Mouse (Mus musculus) neural tube, embryonic 13.5 days (tissue): ENCODE measurements around the gene Cdc34b. TPM values are rescaled to one million over a fixed set of nuclear protein-coding genes. Genes with fewer than 3 reads are reported as not detected.

Source experiments
- ATAC-seq: fragments of 200-750 bp; cut with Nextera tagmentation; 2 replicates; pipeline ENCODE4 v1.8.0; 2017; ENCODE audit warnings: low read depth, mild to moderate bottlenecking, moderate TSS enrichment, moderate library complexity
- H3K27ac ChIP-seq: fragments of 300-500 bp; sonication (generic); replicated peaks from 2 replicates; pipeline ENCODE4 v1.5.1; 2015; ENCODE audit warnings: moderate library complexity, mild to moderate bottlenecking, inconsistent platforms
- H3K27me3 ChIP-seq: fragments of 300-500 bp; sonication (generic); 2 replicates; pipeline ENCODE4 v1.6.1; 2015; ENCODE audit warnings: mild to moderate bottlenecking, inconsistent platforms
- H3K36me3 ChIP-seq: fragments of 300-500 bp; sonication (generic); 2 replicates; pipeline ENCODE4 v1.6.1; 2015; ENCODE audit warnings: mild to moderate bottlenecking, inconsistent platforms
- H3K4me1 ChIP-seq: fragments of 300-500 bp; sonication (generic); replicated peaks from 2 replicates; pipeline ENCODE4 v1.6.1; 2015; ENCODE audit warnings: inconsistent platforms
- H3K4me2 ChIP-seq: fragments of 300-500 bp; sonication (generic); 2 replicates; pipeline ENCODE4 v1.6.1; 2015; ENCODE audit warnings: inconsistent platforms, mild to moderate bottlenecking, moderate library complexity
- H3K4me3 ChIP-seq: fragments of 300-500 bp; sonication (generic); 2 replicates; pipeline ENCODE4 v1.5.1; 2015; ENCODE audit warnings: mild to moderate bottlenecking, inconsistent platforms
- H3K9ac ChIP-seq: fragments of 300-500 bp; sonication (generic); 2 replicates; pipeline ENCODE4 v1.6.1; 2015; ENCODE audit warnings: moderate library complexity, mild to moderate bottlenecking, inconsistent platforms
- H3K9me3 ChIP-seq: fragments of 300-500 bp; sonication (generic); 2 replicates; pipeline ENCODE4 v1.6.1; 2016; ENCODE audit warnings: inconsistent platforms
- WGBS: fragments of 180-500 bp; shearing (Covaris S2); methylation state at CpG from one replicate; pipeline ENCODE4 v1.1.7; 2015; 5-methylcytosine and 5-hydroxymethylcytosine counted together
- polyA plus RNA-seq: library from polyadenylated mRNA; unstranded; fragments of >200 nt; fragmentation: Nextera tagmentation; extraction: Ambion mirVana; gene quantifications from 2 replicates; pipeline ENCODE4 v1.2.1, GENCODE M21; 2015

Gene Cdc34b
- polyA plus RNA-seq, 1 experiment from 2014 or later, result not detected

DNA sequence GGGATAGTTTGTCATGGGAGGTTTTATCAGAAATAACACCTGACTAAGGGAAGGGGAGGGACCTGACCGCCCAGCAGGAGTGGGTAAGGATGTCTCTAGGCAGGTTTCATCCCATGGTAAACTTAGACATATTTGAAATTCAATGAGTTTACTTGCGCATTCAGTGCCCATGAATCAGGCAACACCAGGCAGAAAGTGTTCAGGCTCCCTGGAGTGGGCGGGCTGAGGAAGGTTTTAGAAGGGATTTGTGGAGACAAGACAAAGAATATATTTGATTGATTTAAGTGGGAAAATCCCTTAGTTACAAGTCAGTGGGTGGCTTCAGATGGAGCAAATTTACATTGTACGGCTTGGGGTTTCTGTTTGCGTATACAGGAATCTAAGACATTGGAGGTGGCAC, 26.0 kb upstream of the Cdc34b start:
- Histone ChIP-seq H3K4me2 (no peak overlapping the region), H3K4me3 (no peak overlapping the region), H3K4me1 (no peaks in the 10 kb centered on the region; the same call in none of the 2 replicates), H3K9ac (no peak overlapping the region), H3K36me3 (no peaks in the 10 kb centered on the region), H3K27ac (no peak overlapping the region), H3K9me3 (no peaks in the 10 kb centered on the region), H3K27me3 (no peaks in the 10 kb centered on the region)
- no peak for ATAC-seq
- 59% methylated on average over 5 of the region's 5 CpGs for WGBS

DNA sequence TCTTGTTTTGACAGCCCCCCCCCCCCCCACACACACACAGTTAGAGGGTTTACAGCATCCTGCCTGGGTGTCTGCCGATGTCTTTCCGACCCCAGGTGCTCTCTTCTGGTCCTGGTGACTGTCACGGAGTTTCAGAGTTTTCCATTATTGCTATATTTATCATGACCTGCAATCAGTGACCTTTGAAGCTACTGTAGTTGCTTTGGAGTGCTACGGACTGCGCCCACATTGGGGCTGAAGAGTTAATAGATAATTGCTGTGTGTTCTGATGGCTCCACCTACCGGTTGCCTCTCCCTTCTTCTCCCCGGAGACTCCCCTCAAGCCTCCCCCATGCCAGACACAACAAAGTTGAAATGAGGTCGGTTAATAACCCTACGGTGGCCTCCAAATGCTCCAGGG, 24.8 kb upstream of the Cdc34b start:
- Histone ChIP-seq H3K4me2 (0 out of 2 replicates have a peak overlapping the region, but pooled peaks have one; percentile 14), H3K9me3 (no peaks in the 10 kb centered on the region), H3K27me3 (no peaks in the 10 kb centered on the region), H3K4me3 (no peak overlapping the region), H3K27ac (no peak overlapping the region), H3K36me3 (no peaks in the 10 kb centered on the region), H3K4me1 (no peaks in the 10 kb centered on the region; the same call in none of the 2 replicates), H3K9ac (no peak overlapping the region)
- 11% methylated on average over 9 of the region's 9 CpGs for WGBS
- ATAC-seq, result no peak

DNA sequence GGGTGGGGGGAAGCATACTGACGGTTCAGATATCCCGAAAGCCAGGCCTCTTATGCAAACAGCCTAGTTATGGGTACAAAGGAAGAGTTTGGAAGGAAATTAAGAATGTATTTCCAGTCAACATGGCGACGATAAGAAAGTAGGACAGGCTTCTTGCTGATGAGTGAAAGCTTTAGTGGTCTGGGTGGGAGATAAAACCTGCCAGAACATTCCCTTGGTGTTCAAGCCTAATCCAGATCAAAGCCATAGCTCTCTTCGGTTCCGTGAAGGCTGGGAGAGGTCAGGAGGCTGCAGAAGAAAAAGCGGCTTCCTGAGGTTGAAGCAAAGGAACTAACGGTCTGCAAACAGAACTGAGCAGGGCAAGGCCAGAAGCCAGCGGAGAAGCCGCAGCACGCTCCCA, 24.3 kb upstream of the Cdc34b start:
- no peaks in the 10 kb centered on the region; the same call in none of the 2 replicates for H3K4me1 ChIP-seq
- H3K4me3 ChIP-seq, result no peak overlapping the region
- H3K36me3 ChIP-seq, result no peaks in the 10 kb centered on the region
- H3K9me3 ChIP-seq, result no peaks in the 10 kb centered on the region
- 0 out of 2 replicates have a peak overlapping the region, but pooled peaks have one; percentile 3 for H3K27ac ChIP-seq
- no peak overlapping the region for H3K4me2 ChIP-seq
- WGBS, result 46% methylated on average over 11 of the region's 11 CpGs
- H3K27me3 ChIP-seq, result no peaks in the 10 kb centered on the region
- no peak for ATAC-seq
- no peak overlapping the region for H3K9ac ChIP-seq

DNA sequence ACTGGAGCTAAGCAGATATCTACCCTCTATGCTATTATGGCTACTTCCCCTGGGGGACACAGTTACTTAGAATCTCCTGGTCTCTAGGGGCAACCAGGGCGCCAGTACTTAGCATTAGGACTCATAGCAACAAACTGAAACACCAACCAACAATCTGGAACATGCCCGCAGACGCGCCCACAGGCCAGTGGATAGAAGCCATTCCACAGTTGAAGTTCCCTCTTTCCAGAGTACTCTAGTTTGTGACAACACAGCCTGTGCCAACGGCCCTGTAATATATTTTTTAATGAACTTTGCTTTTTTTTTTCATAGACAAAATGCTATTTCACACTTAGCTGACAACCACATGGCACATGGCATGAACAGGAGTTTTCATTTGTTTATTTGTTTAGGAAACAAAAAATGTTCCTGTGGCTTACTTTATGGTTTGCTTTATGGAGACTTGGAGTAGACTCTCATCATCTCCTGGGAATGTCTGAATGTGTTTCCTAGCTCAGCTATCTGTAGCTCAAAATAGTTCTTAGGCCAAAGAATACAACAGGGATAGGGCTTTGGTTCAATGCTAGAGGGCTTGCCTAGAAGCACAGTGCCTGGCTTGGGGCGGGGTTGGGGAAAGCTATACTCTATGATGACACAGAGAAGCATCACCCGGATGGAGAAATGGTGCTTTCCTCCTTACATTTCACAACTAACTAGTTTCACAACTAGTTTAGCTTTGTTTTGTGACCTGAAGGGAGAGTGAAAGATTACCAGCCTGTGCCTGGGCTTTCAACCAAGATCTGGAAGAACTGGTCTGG, 23.3 kb upstream of the Cdc34b start:
- no peak overlapping the region for H3K4me3 ChIP-seq
- no peaks in the 10 kb centered on the region for H3K36me3 ChIP-seq
- no peak for ATAC-seq
- no peaks in the 10 kb centered on the region for H3K9me3 ChIP-seq
- H3K27me3 ChIP-seq, result no peaks in the 10 kb centered on the region
- H3K4me1 ChIP-seq, result no peaks in the 10 kb centered on the region; the same call in none of the 2 replicates
- H3K4me2 ChIP-seq, result no peak overlapping the region
- H3K9ac ChIP-seq, result no peak overlapping the region
- H3K27ac ChIP-seq, result no peak overlapping the region
- WGBS, result 86% methylated on average over 7 of the region's 7 CpGs

DNA sequence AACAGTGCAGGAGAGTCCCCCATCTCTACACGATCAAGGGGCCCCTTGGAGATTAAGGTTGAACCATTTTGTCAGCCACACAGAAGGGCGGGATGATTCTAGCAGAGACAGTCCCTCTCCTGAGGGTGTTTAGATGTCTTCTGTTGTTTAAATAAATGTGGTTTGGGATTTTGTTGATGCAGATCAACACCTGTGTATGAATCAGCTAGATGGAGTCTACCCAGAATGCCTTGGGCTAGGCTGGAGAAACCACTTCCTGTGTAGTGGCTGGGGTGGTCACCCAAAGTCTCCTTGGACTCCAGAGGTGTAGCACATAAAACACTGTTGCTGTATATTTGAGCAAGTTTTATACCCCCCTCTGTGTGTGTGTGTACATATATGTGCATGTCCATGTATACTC, 22.4 kb upstream of the Cdc34b start:
- WGBS, result 83% methylated on average over 2 of the region's 2 CpGs
- Histone ChIP-seq H3K9me3 (no peaks in the 10 kb centered on the region), H3K4me1 (no peaks in the 10 kb centered on the region; the same call in none of the 2 replicates), H3K36me3 (no peaks in the 10 kb centered on the region), H3K9ac (no peak overlapping the region), H3K27ac (no peak overlapping the region), H3K4me2 (no peak overlapping the region), H3K27me3 (no peaks in the 10 kb centered on the region), H3K4me3 (no peak overlapping the region)
- ATAC-seq, result no peak

DNA sequence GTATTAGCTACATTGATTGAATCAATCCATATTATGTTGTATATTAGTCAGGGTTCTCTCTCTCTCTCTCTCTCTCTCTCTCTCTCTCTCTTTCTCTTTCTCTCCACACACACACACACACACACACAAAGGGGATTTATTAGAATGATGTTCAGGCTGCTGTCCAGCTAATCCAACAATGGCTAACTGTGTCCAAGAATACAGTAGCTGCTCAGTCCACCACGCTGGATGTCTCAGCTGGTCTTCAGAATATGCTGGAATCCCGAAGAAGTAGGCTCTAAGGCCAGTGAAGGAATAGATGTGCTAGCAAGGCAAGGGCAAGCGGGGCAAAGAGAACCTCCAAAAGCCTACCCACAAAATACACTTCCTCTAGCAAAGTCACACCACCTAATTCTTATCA, 14.3 kb upstream of the Cdc34b start:
- ATAC-seq, result no peak
- H3K4me2 ChIP-seq, result no peak overlapping the region
- no peaks in the 10 kb centered on the region for H3K36me3 ChIP-seq
- no peaks in the 10 kb centered on the region for H3K9me3 ChIP-seq
- H3K9ac ChIP-seq, result no peak overlapping the region
- no peaks in the 10 kb centered on the region for H3K27me3 ChIP-seq
- no peak overlapping the region for H3K27ac ChIP-seq
- H3K4me3 ChIP-seq, result no peak overlapping the region
- WGBS, result 88% methylated on average over 3 of the region's 3 CpGs
- H3K4me1 ChIP-seq, result 0 out of 2 replicates have a peak, but pooled peaks cover 5% of the 10 kb centered on the region

DNA sequence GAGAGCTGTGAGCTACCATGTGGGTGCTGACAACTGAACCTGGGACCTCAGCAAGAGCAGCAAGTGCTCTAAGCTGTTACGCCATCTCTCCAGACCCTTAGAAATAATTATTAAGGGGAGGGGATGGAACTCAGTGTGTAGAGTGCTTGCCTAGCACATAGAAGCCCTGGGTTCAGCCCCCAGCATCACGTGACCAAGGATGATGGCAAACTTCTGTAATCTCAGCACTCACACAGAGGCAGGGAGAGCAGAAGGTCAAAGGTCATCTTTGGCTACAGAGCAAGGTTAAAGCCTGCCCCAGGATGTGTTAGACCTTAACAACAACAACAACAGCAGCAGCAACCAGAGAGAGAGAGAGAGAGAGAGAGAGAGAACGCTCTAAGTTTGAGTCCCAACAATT, 13.0 kb upstream of the Cdc34b start:
- H3K9ac ChIP-seq, result no peak overlapping the region
- ATAC-seq, result no peak
- H3K9me3 ChIP-seq, result no peaks in the 10 kb centered on the region
- H3K4me1 ChIP-seq, result 0 out of 2 replicates have a peak, but pooled peaks cover 5% of the 10 kb centered on the region
- no peak overlapping the region for H3K4me3 ChIP-seq
- no peak overlapping the region for H3K27ac ChIP-seq
- H3K36me3 ChIP-seq, result no peaks in the 10 kb centered on the region
- no peak overlapping the region for H3K4me2 ChIP-seq
- WGBS, result 87% methylated on average over 3 of the region's 3 CpGs
- no peaks in the 10 kb centered on the region for H3K27me3 ChIP-seq

DNA sequence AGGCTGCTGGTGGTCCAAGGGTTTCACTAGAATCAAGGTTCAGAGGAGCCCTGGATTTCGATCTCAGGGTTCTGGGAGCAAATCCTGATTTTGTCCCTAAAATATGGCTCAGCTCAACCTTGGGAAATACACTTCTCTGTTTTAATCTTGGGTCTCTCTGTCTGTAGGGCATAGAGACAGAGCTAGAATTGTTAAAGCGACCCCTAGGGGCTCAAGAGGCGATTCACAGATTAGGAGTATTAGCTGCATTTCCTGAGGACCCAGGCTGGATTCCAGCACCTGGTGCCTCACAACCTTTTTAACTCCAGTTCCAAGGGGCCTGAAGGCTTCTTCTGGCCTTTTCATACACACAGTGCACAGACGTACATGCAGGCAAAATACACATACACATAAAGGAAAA, 12.0 kb upstream of the Cdc34b start:
- ATAC-seq, result no peak
- H3K4me3 ChIP-seq, result no peak overlapping the region
- H3K27ac ChIP-seq, result no peak overlapping the region
- H3K9me3 ChIP-seq, result no peaks in the 10 kb centered on the region
- 0 out of 2 replicates have a peak, but pooled peaks cover 5% of the 10 kb centered on the region for H3K4me1 ChIP-seq
- 38% methylated on average over 4 of the region's 4 CpGs for WGBS
- no peaks in the 10 kb centered on the region for H3K36me3 ChIP-seq
- H3K4me2 ChIP-seq, result no peak overlapping the region
- H3K27me3 ChIP-seq, result no peaks in the 10 kb centered on the region
- H3K9ac ChIP-seq, result no peak overlapping the region

DNA sequence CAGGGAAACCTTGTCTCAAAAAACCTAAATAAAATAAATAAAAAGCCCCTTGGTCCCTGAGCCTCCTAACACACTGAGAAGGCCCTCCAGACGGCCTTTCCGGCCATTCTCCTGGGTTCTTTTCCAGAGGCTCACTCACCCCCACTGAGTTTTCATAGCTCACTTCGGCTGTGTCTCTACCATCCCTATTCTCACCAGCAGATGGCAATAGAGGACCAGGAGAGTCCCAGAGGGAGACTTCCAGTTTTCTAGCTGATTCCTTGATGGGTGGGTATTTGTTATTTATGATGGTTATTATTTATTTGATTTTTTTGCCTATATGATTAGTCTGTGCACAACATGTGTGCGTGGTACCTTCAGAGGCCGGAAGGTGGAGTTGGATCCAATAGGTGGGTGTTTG, 11.3 kb upstream of the Cdc34b start:
- no peak overlapping the region for H3K4me3 ChIP-seq
- ATAC-seq, result no peak
- no peak overlapping the region for H3K4me2 ChIP-seq
- 32% methylated on average over 5 of the region's 5 CpGs for WGBS
- no peaks in the 10 kb centered on the region for H3K36me3 ChIP-seq
- no peaks in the 10 kb centered on the region for H3K27me3 ChIP-seq
- H3K4me1 ChIP-seq, result 0 out of 2 replicates have a peak, but pooled peaks cover 5% of the 10 kb centered on the region
- H3K9ac ChIP-seq, result no peak overlapping the region
- H3K9me3 ChIP-seq, result no peaks in the 10 kb centered on the region
- no peak overlapping the region for H3K27ac ChIP-seq

DNA sequence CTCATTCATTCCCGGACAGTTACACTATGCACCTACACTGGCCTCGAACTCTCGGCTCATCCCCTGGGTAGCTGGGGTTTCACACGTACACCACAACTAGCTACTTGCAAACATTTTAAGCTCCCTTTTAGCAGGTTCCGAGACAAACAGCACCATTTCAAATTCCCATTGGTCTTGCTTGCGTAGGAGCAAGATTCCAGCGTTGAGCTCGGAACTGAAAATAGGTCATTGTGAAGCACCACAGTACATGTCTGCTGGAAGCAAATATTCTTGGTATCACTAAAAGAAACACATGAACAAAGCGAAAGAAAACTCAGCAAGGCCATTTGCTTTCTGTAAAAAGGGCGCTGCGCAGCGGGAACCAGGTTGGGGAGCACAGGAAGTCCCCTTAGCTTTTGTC, 10.4 kb upstream of the Cdc34b start:
- ATAC-seq, result no peak
- Histone ChIP-seq H3K36me3 (no peaks in the 10 kb centered on the region), H3K4me2 (no peak overlapping the region), H3K9ac (no peak overlapping the region), H3K9me3 (no peaks in the 10 kb centered on the region), H3K4me3 (no peak overlapping the region), H3K27ac (no peak overlapping the region), H3K27me3 (no peaks in the 10 kb centered on the region), H3K4me1 (no peaks in the 10 kb centered on the region)
- 93% methylated on average over 12 of the region's 12 CpGs for WGBS

DNA sequence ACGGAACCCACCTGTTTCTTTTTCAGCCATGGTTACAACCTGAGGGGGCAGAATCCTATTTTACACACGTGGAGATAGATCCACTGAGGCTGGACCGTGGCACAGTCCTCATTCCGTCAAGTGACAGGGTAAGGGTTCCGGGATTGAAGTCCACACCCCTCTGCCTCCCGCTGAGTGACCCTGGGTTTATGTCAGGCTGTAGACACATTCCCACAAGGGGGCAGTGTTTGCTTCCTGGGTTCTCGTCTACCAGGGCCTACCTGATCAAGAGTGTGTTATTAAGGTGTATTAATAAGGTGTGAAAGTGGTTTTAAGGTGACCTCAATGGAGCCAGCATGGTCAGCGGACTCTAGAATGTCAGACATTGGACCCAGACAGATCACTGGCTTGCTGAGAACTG, 8.8 kb upstream of the Cdc34b start:
- Histone ChIP-seq H3K4me3 (no peak overlapping the region), H3K4me1 (no peaks in the 10 kb centered on the region), H3K36me3 (no peaks in the 10 kb centered on the region), H3K4me2 (no peak overlapping the region), H3K9ac (no peak overlapping the region), H3K9me3 (no peaks in the 10 kb centered on the region), H3K27me3 (no peaks in the 10 kb centered on the region), H3K27ac (no peak overlapping the region)
- no peak for ATAC-seq
- 40% methylated on average over 8 of the region's 8 CpGs for WGBS

DNA sequence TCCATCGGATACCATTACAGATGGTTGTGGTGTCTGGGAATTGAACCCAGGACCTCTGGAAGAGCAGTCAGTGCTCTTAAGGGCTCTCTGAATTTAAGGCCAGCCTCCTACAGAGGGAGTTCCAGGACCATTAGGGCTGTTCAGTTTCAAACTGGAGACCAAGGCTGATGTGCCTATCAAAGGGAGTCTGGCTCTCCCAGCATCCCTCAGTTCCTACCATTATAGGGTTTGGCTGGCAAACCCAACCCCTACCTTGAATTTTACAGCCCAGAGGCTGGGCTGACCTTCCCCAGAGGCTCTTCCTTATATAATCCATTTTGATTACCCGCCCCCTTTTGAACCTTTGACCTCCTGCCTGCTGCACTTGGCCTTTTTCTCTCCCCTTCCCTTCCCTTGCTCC, 5.8 kb upstream of the Cdc34b start:
- no peak overlapping the region for H3K4me2 ChIP-seq
- no peaks in the 10 kb centered on the region for H3K4me1 ChIP-seq
- H3K4me3 ChIP-seq, result no peak overlapping the region
- H3K36me3 ChIP-seq, result no peaks in the 10 kb centered on the region
- H3K27ac ChIP-seq, result no peak overlapping the region
- 61% methylated on average over 2 of the region's 2 CpGs for WGBS
- no peak for ATAC-seq
- no peak overlapping the region for H3K9ac ChIP-seq
- no peaks in the 10 kb centered on the region for H3K27me3 ChIP-seq
- H3K9me3 ChIP-seq, result no peaks in the 10 kb centered on the region
